Mouse (Mus musculus): ENCODE measurements around the gene Phf21a.

DNA sequence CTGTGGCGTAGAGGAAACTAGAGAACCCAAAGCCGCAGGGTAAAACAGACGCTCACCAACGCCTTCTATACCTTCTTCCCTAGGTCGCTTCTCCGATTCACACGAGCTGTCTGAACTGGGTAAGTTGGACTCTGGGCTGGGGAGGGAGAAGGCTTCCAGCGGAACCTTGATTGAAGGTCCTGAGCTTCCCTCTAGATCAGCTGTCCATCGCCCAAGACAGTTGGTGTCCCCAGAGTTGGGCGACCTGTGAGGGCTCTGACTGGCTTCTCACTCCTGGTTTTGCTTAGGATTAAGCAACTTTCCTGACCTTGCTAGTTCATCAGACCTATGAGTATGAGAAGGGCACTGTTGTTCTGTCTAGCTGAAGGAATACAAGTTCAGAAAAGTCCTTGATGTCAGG, 282.9 kb downstream of the Phf21a start:
- TF ChIP-seq CTCF (IDR thresholded peaks at IDR 0.05; ENCODE audit: borderline replicate concordance, extremely low read depth, insufficient read depth, insufficient read length) (no peak), POLR2A (IDR thresholded peaks at IDR 0.05; ENCODE audit: borderline replicate concordance, extremely low read depth, insufficient read depth, insufficient read length, poor library complexity, severe bottlenecking) (no peak)
